Mouse (Mus musculus): ENCODE results near the gene Atp5b.
"Not testable (repeated sequence)": the region's sequence is repeated elsewhere in the genome, so short reads cannot be mapped to it uniquely, and the experiment has no call there.

Atp5b gene

GRCm38 (mm10) chr10:128069201-128069600 lies 13.9 kb upstream of the Atp5b start:
- DNase-seq (ENCODE audit: low read depth) = no peak

- DNase-seq (ENCODE audit: low read depth) = not testable (repeated sequence)
These were observed 12.6 kb upstream of the Atp5b start for GRCm38 (mm10) chr10:128070432-128070831.

GRCm38 (mm10) chr10:128078269-128078668 lies 4.8 kb upstream of the Atp5b start:
- not testable (repeated sequence) for DNase-seq (ENCODE audit: low read depth)

GRCm38 (mm10) chr10:128080496-128080895 lies 2.6 kb upstream of the Atp5b start:
- no peak for DNase-seq (ENCODE audit: low read depth)

GRCm38 (mm10) chr10:128081807-128082476 lies 1.1 kb upstream of the Atp5b start:
- DNase-seq (ENCODE audit: low read depth) = no peak

- no peak for DNase-seq (ENCODE audit: low read depth)
These were observed 630 bp upstream of the Atp5b start for GRCm38 (mm10) chr10:128082477-128082808.

GRCm38 (mm10) chr10:128083688-128084087 lies 615 bp downstream of the Atp5b start:
- no peak for DNase-seq (ENCODE audit: low read depth)

GRCm38 (mm10) chr10:128084160-128084559 lies 1.1 kb downstream of the Atp5b start:
- DNase-seq (ENCODE audit: low read depth) = no peak

GRCm38 (mm10) chr10:128086391-128086790 lies 3.3 kb downstream of the Atp5b start:
- no peak for DNase-seq (ENCODE audit: low read depth)

- DNase-seq (ENCODE audit: low read depth) = not testable (repeated sequence)
These were observed 4.1 kb downstream of the Atp5b start for GRCm38 (mm10) chr10:128087216-128087615.

GRCm38 (mm10) chr10:128088181-128088580 lies 5.1 kb downstream of the Atp5b start:
- no peak for DNase-seq (ENCODE audit: low read depth)

GRCm38 (mm10) chr10:128089842-128090241 lies 6.8 kb downstream of the Atp5b start:
- DNase-seq (ENCODE audit: low read depth) = no peak

GRCm38 (mm10) chr10:128090651-128091563 lies 7.8 kb downstream of the Atp5b start:
- DNase-seq (ENCODE audit: low read depth) = peak; percentile 84

GRCm38 (mm10) chr10:128091564-128092505 lies 8.8 kb downstream of the Atp5b start, which contains the start of gene Baz2a:
Baz2a (plus strand) TSS chr10:128091577.
- DNase-seq (ENCODE audit: low read depth) = no peak

GRCm38 (mm10) chr10:128092506-128093495 lies 9.7 kb downstream of the Atp5b start:
- peak; percentile 59 for DNase-seq (ENCODE audit: low read depth)

GRCm38 (mm10) chr10:128093496-128094294 lies 10.6 kb downstream of the Atp5b start:
- DNase-seq (ENCODE audit: low read depth) = no peak

GRCm38 (mm10) chr10:128094340-128094968 lies 11.4 kb downstream of the Atp5b start:
- DNase-seq (ENCODE audit: low read depth) = peak; percentile 83

- DNase-seq (ENCODE audit: low read depth) = no peak
These were observed 12.0 kb downstream of the Atp5b start for GRCm38 (mm10) chr10:128095003-128095636.

- no peak for DNase-seq (ENCODE audit: low read depth)
These were observed 13.2 kb downstream of the Atp5b start for GRCm38 (mm10) chr10:128096313-128096692.
